In genomic region chr3:131154576-131154975, GRCm38 (mm10) we compare ENCODE assay signal across 16 mouse cellular contexts. TPM values are rescaled to one million over a fixed set of nuclear protein-coding genes. Genes with fewer than 3 reads are reported as not detected.
A peak's percentile ranks its signal among the peaks of the same experiment; 100 is the strongest.
DNase-seq lines count a peak whose midpoint lies in the region; ATAC-seq and TF ChIP-seq lines count a peak whose summit lies in the region.
"Had no signal": no experiment of that assay in that cellular context is flagged by ENCODE, and none has a peak within 500 bp of the region (broad histone marks: within the 10 kb centered on the region; RNA-seq: fewer than 3 reads in every experiment).

No protein-coding gene starts in this region.

- WGBS in spleen, adult 2 months: 85% methylated on average over 9 of the region's 9 CpGs
- 65% methylated on average over 9 of the region's 9 CpGs for WGBS in forebrain, embryonic 15.5 days

- no peaks in the 10 kb centered on the region for H3K27me3 ChIP-seq in spleen, adult 2 months (ENCODE audit: control insufficient read depth, insufficient read depth, low read length)
- H3K27me3 ChIP-seq in CH12.LX (replicated peaks): no peaks in the 10 kb centered on the region
- H3K27me3 ChIP-seq in forebrain, embryonic 15.5 days: no peaks in the 10 kb centered on the region
- H3K27me3 ChIP-seq: heart, embryonic 12.5 days; hindbrain, embryonic 15.5 days; limb, embryonic 15.5 days had no signal

- H3K79me2 ChIP-seq in CH12.LX (replicated peaks; ENCODE audit: control insufficient read depth, extremely low read depth, insufficient read depth, poor library complexity, severe bottlenecking): peaks cover 9% of the 10 kb centered on the region

- peak; percentile 93 for TF ChIP-seq EP300 in CH12.LX (IDR thresholded peaks at IDR 0.05; ENCODE audit: low read length)

- peak overlapping the region; percentile 55 for H3K4me2 ChIP-seq in CH12.LX (ENCODE audit: insufficient read depth, low read depth, poor library complexity, severe bottlenecking)
- no peak overlapping the region for H3K4me2 ChIP-seq in forebrain, embryonic 15.5 days (replicated peaks)
- H3K4me2 ChIP-seq: heart, embryonic 12.5 days; hindbrain, embryonic 15.5 days; limb, embryonic 15.5 days had no signal

- H3K9me3 ChIP-seq in CH12.LX (replicated peaks; ENCODE audit: low read length): peaks cover 18% of the 10 kb centered on the region
- H3K9me3 ChIP-seq in forebrain, embryonic 15.5 days: no peaks in the 10 kb centered on the region
- H3K9me3 ChIP-seq: heart, embryonic 12.5 days; hindbrain, embryonic 15.5 days; limb, embryonic 15.5 days; megakaryocyte, embryonic 14.5 days had no signal

- H3K9ac ChIP-seq in CH12.LX (ENCODE audit: insufficient read depth, low read depth): peak overlapping the region; percentile 23; the same call in 1 of the 2 replicates
- H3K9ac ChIP-seq in forebrain, embryonic 15.5 days (replicated peaks): no peak overlapping the region
- H3K9ac ChIP-seq: heart, embryonic 12.5 days; hindbrain, embryonic 15.5 days; limb, embryonic 15.5 days had no signal

- TF ChIP-seq RAD21 in CH12.LX (IDR thresholded peaks at IDR 0.05; ENCODE audit: low read depth, low read length): no peak

- H3K36me3 ChIP-seq in spleen, adult 2 months (ENCODE audit: control insufficient read depth, insufficient read depth, low read length): no peaks in the 10 kb centered on the region
- H3K36me3 ChIP-seq in CH12.LX (replicated peaks in 1 of 2; ENCODE audit: control insufficient read depth in 1 of 2, insufficient read depth in 1 of 2, low read length in 1 of 2): peaks cover 3 to 13% of the 10 kb centered on the region in 2 experiments
- H3K36me3 ChIP-seq in forebrain, embryonic 15.5 days: no peaks in the 10 kb centered on the region
- H3K36me3 ChIP-seq: heart, embryonic 12.5 days; hindbrain, embryonic 15.5 days; limb, embryonic 15.5 days had no signal

- in situ Hi-C loops in CH12.LX (cut with MboI; ENCODE audit: low pct_ligation_motif_present, low pct_unique_long_range_greater_than_20kb, low sequenced_read_pairs): no loop called here

- no peak for TF ChIP-seq POLR2A in spleen, adult 2 months (IDR thresholded peaks at IDR 0.05; ENCODE audit: low read depth, low read length)
- TF ChIP-seq POLR2A in CH12.LX (IDR thresholded peaks at IDR 0.05; ENCODE audit: low read depth, low read length): 0 out of 2 replicates have a peak, but pooled peaks have one; percentile 19

- dilution Hi-C loops in CH12.LX (cut with MboI; ENCODE audit: extremely low pct_ligation_motif_present, extremely low pct_unique_long_range_greater_than_20kb, low sequenced_read_pairs): no loop called here

- TF ChIP-seq CTCF in spleen, adult 2 months (IDR thresholded peaks at IDR 0.05; ENCODE audit: extremely low read depth, insufficient read depth, insufficient read length, insufficient replicate concordance): no peak
- no peak for TF ChIP-seq CTCF in CH12.LX (conservative IDR thresholded peaks at IDR 0.05 in 1 of 2, IDR thresholded peaks at IDR 0.05 in 1 of 2; ENCODE audit: low read depth in 2 of 2, low read length in 2 of 2)

- no peak for DNase-seq in spleen, adult 2 months (ENCODE audit: low read depth in 1 of 2, low spot score in 2 of 2)
- DNase-seq in spleen, postnatal 4 days (ENCODE audit: low spot score in 2 of 2): no peak
- peak; percentile 55 for DNase-seq in CH12.LX (ENCODE audit: extremely low read depth)
- peak; percentile 63 for DNase-seq in retina, postnatal 1 day
- no peak for DNase-seq in lung, postnatal 4 days
- DNase-seq: adrenal gland, postnatal 36 days; cerebellum, adult 9-11 months; kidney, adult 2 months; kidney, postnatal 25 days; lung, postnatal 10 days had no signal

- H3K4me3 ChIP-seq in spleen, adult 2 months (ENCODE audit: extremely low read depth, insufficient read depth, insufficient read length): no peak overlapping the region
- no peak overlapping the region for H3K4me3 ChIP-seq in CH12.LX (replicated peaks in 1 of 3; ENCODE audit: low read depth in 2 of 3, low read length in 2 of 3, poor library complexity in 1 of 3)
- no peak overlapping the region for H3K4me3 ChIP-seq in forebrain, embryonic 15.5 days
- H3K4me3 ChIP-seq: heart, embryonic 12.5 days; hindbrain, embryonic 15.5 days; limb, embryonic 15.5 days; megakaryocyte, embryonic 14.5 days had no signal

- 0 out of 2 replicates have a peak, but pooled peaks have one; percentile 21 for ATAC-seq in forebrain, embryonic 15.5 days (replicated peaks)
- ATAC-seq in granulocyte monocyte progenitor cell, adult 5-6 weeks (replicated peaks; ENCODE audit: poor library complexity, severe bottlenecking): no peak

- peak overlapping the region; percentile 52 for H3K27ac ChIP-seq in spleen, adult 2 months (ENCODE audit: insufficient read depth, low read length)
- peak overlapping the region; percentile 65 for H3K27ac ChIP-seq in CH12.LX (ENCODE audit: insufficient read depth, low read depth)
- no peak overlapping the region for H3K27ac ChIP-seq in forebrain, embryonic 15.5 days (replicated peaks)
- H3K27ac ChIP-seq: hindbrain, embryonic 15.5 days; limb, embryonic 15.5 days had no signal

- peaks cover 7% of the 10 kb centered on the region for H3K4me1 ChIP-seq in spleen, adult 2 months (ENCODE audit: control insufficient read depth, insufficient read depth, insufficient read length)
- peaks cover 12 to 38% of the 10 kb centered on the region in 2 experiments for H3K4me1 ChIP-seq in CH12.LX (ENCODE audit: control insufficient read depth in 1 of 2, insufficient read depth in 2 of 2)
- H3K4me1 ChIP-seq in forebrain, embryonic 15.5 days: peaks cover 45% of the 10 kb centered on the region
- H3K4me1 ChIP-seq: hindbrain, embryonic 15.5 days had no signal

TF ChIP-seq in CH12.LX, 34 proteins besides CTCF, POLR2A, EP300 and RAD21:
- TF ChIP-seq CHD2 (IDR thresholded peaks at IDR 0.05; ENCODE audit: low read length): no peak
- TF ChIP-seq NELFE (IDR thresholded peaks at IDR 0.05; ENCODE audit: low read depth, low read length): no peak
- peak; percentile 95 for TF ChIP-seq JUND (conservative IDR thresholded peaks at IDR 0.05; ENCODE audit: low read depth, low read length)
- TF ChIP-seq JUN (IDR thresholded peaks at IDR 0.05; ENCODE audit: insufficient read depth, low read depth, low read length): peak; percentile 91
- TF ChIP-seq RCOR1 (conservative IDR thresholded peaks at IDR 0.05; ENCODE audit: low read depth, low read length): no peak
- peak; percentile 98 for TF ChIP-seq IRF4 (IDR thresholded peaks at IDR 0.05; ENCODE audit: low read depth, low read length)
- no peak for TF ChIP-seq CHD1 (IDR thresholded peaks at IDR 0.05; ENCODE audit: low read depth, low read length)
- TF ChIP-seq KAT2A (IDR thresholded peaks at IDR 0.05; ENCODE audit: insufficient replicate concordance, low read length): no peak
- TF ChIP-seq MAZ (IDR thresholded peaks at IDR 0.05; ENCODE audit: low read depth, low read length): no peak
- TF ChIP-seq NRF1 (IDR thresholded peaks at IDR 0.05; ENCODE audit: low read depth, low read length): no peak
- TF ChIP-seq SIN3A (IDR thresholded peaks at IDR 0.05; ENCODE audit: low read length): no peak
- TF ChIP-seq ZC3H11A (IDR thresholded peaks at IDR 0.05; ENCODE audit: low read depth, low read length): no peak
- 0 out of 2 replicates have a peak, but pooled peaks have one; percentile 60 for TF ChIP-seq MYC (IDR thresholded peaks at IDR 0.05; ENCODE audit: low read depth, low read length)
- no peak for TF ChIP-seq GABPA (IDR thresholded peaks at IDR 0.05; ENCODE audit: insufficient replicate concordance, low read depth, low read length)
- TF ChIP-seq MEF2A (IDR thresholded peaks at IDR 0.05; ENCODE audit: borderline replicate concordance, low read depth, low read length): peak; percentile 89
- no peak for TF ChIP-seq POLR2AphosphoS2 (IDR thresholded peaks at IDR 0.05; ENCODE audit: low read depth, low read length)
- TF ChIP-seq MAFK (IDR thresholded peaks at IDR 0.05; ENCODE audit: insufficient replicate concordance, low read length): no peak
- no peak for TF ChIP-seq ZKSCAN1 (IDR thresholded peaks at IDR 0.05; ENCODE audit: borderline replicate concordance, low read depth, low read length)
- TF ChIP-seq ELF1 (IDR thresholded peaks at IDR 0.05; ENCODE audit: low read depth, low read length): no peak
- TF ChIP-seq USF2 (conservative IDR thresholded peaks at IDR 0.05; ENCODE audit: low read depth, low read length): no peak
- TF ChIP-seq ETS1 (conservative IDR thresholded peaks at IDR 0.05; ENCODE audit: low read depth, low read length): peak; percentile 88
- TF ChIP-seq MAX (IDR thresholded peaks at IDR 0.05; ENCODE audit: low read length): no peak
- TF ChIP-seq TBP (conservative IDR thresholded peaks at IDR 0.05; ENCODE audit: low read depth, low read length): 0 out of 2 replicates have a peak, but pooled peaks have one; percentile 17
- peak; percentile 86 for TF ChIP-seq BHLHE40 (IDR thresholded peaks at IDR 0.05; ENCODE audit: low read depth, low read length)
- TF ChIP-seq E2F4 (IDR thresholded peaks at IDR 0.05; ENCODE audit: insufficient replicate concordance, low read depth, low read length): no peak
- no peak for TF ChIP-seq UBTF (IDR thresholded peaks at IDR 0.05; ENCODE audit: low read depth, low read length)
- no peak for TF ChIP-seq HCFC1 (IDR thresholded peaks at IDR 0.05; ENCODE audit: low read depth, low read length)
- TF ChIP-seq ZMIZ1 (IDR thresholded peaks at IDR 0.05; ENCODE audit: low read depth, low read length): no peak
- TF ChIP-seq USF1 (IDR thresholded peaks at IDR 0.05; ENCODE audit: low read depth, low read length): no peak
- TF ChIP-seq SMC3 (IDR thresholded peaks at IDR 0.05; ENCODE audit: low read depth, low read length): no peak
- TF ChIP-seq TCF12 (IDR thresholded peaks at IDR 0.05; ENCODE audit: low read depth, low read length): peak; percentile 98
- TF ChIP-seq ZNF384 (IDR thresholded peaks at IDR 0.05; ENCODE audit: low read depth, low read length): peak; percentile 94
- TF ChIP-seq MXI1 (IDR thresholded peaks at IDR 0.05; ENCODE audit: low read depth, low read length): no peak
- no peak for TF ChIP-seq PAX5 (IDR thresholded peaks at IDR 0.05; ENCODE audit: low read length)

RNA-seq across cellular contexts. Expression of gene Lef1, which starts 44.3 kb away (rescaled TPM):
- polyA plus RNA-seq in spleen, adult 2 months (2012; rRNA removed): 50.9 and 54.5 TPM in 2 replicates
- total RNA-seq in CH12.LX (2012; rRNA removed) (14.5 and 15.8 TPM in 2 replicates), CH12.LX (2014; rRNA removed) (1.4 and 1.8 TPM in 2 replicates)
- 2.7 and 4.4 TPM in 2 replicates for polyA plus RNA-seq in CH12.LX (2012; ENCODE audit: insufficient read length, low read depth)
- polyA plus RNA-seq in forebrain, embryonic 15.5 days (2015; fragmentation: Nextera tagmentation; extraction: Ambion mirVana): 14.3 and 18.6 TPM in 2 replicates
- total RNA-seq in granulocyte monocyte progenitor cell, adult 5-6 weeks (2014; fragmentation: Nextera tagmentation): not detected in 2 replicates
- total RNA-seq in granulocyte monocyte progenitor cell, adult 5-6 weeks (2017): not detected in 2 replicates

Comparison
In these comparisons a context has a peak if more than half of its experiments do, and no peak if none do; other contexts are left out.
1. DNase-seq: peak in CH12.LX (single experiment) and retina, postnatal 1 day (single experiment); none in spleen, adult 2 months (0 of 2), spleen, postnatal 4 days (0 of 2) and lung, postnatal 4 days (0 of 2).